Mouse (Mus musculus): ENCODE measurements around the gene Aqp2.

DNA sequence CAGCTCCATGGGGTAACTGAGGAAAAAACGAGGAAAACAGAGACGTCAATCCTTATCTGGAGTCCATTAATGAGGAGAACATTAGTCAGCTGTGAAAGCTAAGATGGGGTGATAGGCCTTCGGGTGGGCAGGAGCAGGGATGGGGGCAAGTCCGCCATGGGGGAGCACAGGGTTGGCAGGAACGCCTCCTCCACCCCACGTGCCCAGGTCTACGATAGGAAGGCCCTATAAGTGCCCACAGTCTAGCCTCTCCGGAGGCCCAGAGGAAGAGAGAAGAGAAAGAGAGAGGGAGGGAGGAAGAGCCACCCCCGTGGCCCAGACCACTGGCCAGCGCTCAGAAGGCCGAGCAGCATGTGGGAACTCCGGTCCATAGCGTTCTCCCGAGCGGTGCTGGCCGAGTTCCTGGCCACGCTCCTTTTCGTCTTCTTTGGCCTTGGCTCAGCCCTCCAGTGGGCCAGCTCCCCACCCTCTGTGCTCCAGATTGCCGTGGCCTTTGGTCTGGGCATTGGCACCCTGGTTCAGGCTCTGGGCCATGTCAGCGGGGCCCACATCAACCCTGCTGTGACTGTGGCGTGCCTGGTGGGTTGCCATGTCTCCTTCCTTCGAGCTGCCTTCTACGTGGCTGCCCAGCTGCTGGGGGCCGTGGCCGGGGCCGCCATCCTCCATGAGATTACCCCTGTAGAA lies at the start of gene Aqp2:
- TF ChIP-seq TAL1 (IDR thresholded peaks at IDR 0.05; ENCODE audit: low read length) (no peak), GATA1 (IDR thresholded peaks at IDR 0.05; ENCODE audit: low read length) (no peak)

All from erythroblast, embryonic 14.5 days (primary cell).